Mouse (Mus musculus) stomach, embryonic 16.5 days (tissue): Measurements from ENCODE around the gene Med22. TPM values are rescaled to one million over a fixed set of nuclear protein-coding genes. Genes with fewer than 3 reads are reported as not detected.

Experiments used
- polyA plus RNA-seq: library from polyadenylated mRNA; unstranded; fragments of >200 nt; fragmentation: Nextera tagmentation; extraction: Ambion mirVana; gene quantifications from 2 replicates; pipeline ENCODE4 v1.2.1, GENCODE M21; 2015

Gene Med22
- polyA plus RNA-seq, 1 experiment from 2014 or later, result 43.0 TPM

Other genes starting within 250 kb of the Med22 start
- not detected in 2 replicates for gene Lcn4, start 239.4 kb downstream of the Med22 start, polyA plus RNA-seq
- 0.56 and 0.75 TPM in 2 replicates for gene Abo, start 45.7 kb downstream of the Med22 start, polyA plus RNA-seq
- gene Surf6, start 7.8 kb downstream of the Med22 start, polyA plus RNA-seq, result 24.6 and 25.1 TPM in 2 replicates
- 458 and 551 TPM in 2 replicates for gene Rpl7a, start 87 bp upstream of the Med22 start, polyA plus RNA-seq
- gene Surf2, start 5.7 kb upstream of the Med22 start, polyA plus RNA-seq, result 39.9 and 40.7 TPM in 2 replicates
- 59.9 and 61.8 TPM in 2 replicates for gene Surf1, start 5.9 kb upstream of the Med22 start, polyA plus RNA-seq
- 245 and 251 TPM in 2 replicates for gene Surf4, start 23.3 kb upstream of the Med22 start, polyA plus RNA-seq
- gene Stkld1, start 23.4 kb upstream of the Med22 start, polyA plus RNA-seq, result 0.10 and 0.15 TPM in 2 replicates
- gene Rexo4, start 53.7 kb upstream of the Med22 start, polyA plus RNA-seq, result 40.3 and 42.3 TPM in 2 replicates
- 0.20 and 0.21 TPM in 2 replicates for gene Adamts13, start 62.7 kb upstream of the Med22 start, polyA plus RNA-seq
- 60.7 and 63.4 TPM in 2 replicates for gene Cacfd1, start 99.2 kb upstream of the Med22 start, polyA plus RNA-seq
- 0.77 and 1.2 TPM in 2 replicates for gene Slc2a6, start 117.3 kb upstream of the Med22 start, polyA plus RNA-seq
- 0.60 and 9.8 TPM in 2 replicates for gene Mymk, start 161.5 kb upstream of the Med22 start, polyA plus RNA-seq
- 3.6 and 4.0 TPM in 2 replicates for gene Adamtsl2, start 168.7 kb upstream of the Med22 start, polyA plus RNA-seq
- gene Fam163b, start 231.8 kb upstream of the Med22 start, polyA plus RNA-seq, result 0.04 and 0.10 TPM in 2 replicates